Mouse (Mus musculus): Measurements from ENCODE around the gene Zfp870. TPM values are rescaled to one million over a fixed set of nuclear protein-coding genes. Genes with fewer than 3 reads are reported as not detected.
"Not testable (repeated sequence)": the region's sequence is repeated elsewhere in the genome, so short reads cannot be mapped to it uniquely, and the experiment has no call there.

The Zfp870 gene
- total and polyA plus RNA-seq, 2 experiments from 2014 or later: 5.2 to 9.3 TPM

DNA sequence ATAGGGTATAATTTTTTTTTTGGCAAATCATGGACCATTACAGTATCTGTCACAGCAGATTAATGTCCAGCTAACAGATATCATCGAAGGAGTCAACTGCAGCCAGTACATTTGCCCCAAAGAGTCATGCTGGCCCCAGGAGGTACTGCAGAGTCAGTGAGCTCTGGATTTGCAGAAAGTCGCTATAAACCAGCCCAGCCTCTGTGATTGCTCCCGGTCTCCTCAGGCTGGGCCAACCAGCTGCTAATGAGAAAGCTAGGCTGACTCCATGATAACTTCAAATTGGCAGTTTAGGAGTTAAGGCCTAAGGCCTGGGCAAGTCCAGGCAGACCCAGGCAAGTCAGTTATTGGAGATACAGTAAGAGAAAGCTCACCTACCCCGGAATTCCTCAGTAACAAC, 19.4 kb downstream of the Zfp870 start:
- Histone ChIP-seq H3K9me3 (ENCODE audit: low read length) (no peaks in the 10 kb centered on the region), H3K9ac (no peak overlapping the region), H3K27ac (ENCODE audit: low read depth, low read length) (no peak overlapping the region), H3K4me3 (ENCODE audit: low read depth, low read length) (no peak overlapping the region), H3K4me1 (ENCODE audit: insufficient read depth) (no peaks in the 10 kb centered on the region), H3K27me3 (ENCODE audit: insufficient read depth, low read length) (no peaks in the 10 kb centered on the region), H3K4me2 (ENCODE audit: low read depth) (no peak overlapping the region), H3K36me3 (ENCODE audit: insufficient read depth) (no peaks in the 10 kb centered on the region)
- no peak for DNase-seq
- TF ChIP-seq CTCF (IDR thresholded peaks at IDR 0.05; ENCODE audit: low read depth): no peak
- ATAC-seq: no peak
- WGBS: 87% methylated on average over 4 of the region's 4 CpGs

DNA sequence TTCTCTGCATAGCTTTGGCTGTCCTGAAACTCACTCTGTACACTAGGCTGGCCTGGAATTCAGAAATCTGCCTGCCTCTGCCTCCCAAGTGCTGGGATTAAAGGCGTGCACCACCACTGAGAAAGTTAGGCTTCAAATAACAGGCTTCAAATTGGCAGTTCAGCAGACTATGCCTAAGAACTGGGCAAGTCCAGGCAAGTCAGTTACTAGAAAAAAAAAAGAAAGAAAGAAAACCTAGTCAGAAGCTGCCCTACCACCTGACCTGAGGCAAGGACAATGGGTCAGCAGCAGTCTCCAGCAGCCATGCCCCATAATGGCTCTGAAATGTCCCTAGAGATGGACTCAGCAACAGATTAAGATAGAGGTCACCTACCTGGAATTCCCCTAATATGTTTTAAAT, 20.0 kb downstream of the Zfp870 start:
- DNase-seq: no peak
- H3K4me2 ChIP-seq (ENCODE audit: low read depth): no peak overlapping the region
- no peak overlapping the region for H3K27ac ChIP-seq (ENCODE audit: low read depth, low read length)
- H3K9me3 ChIP-seq (ENCODE audit: low read length): no peaks in the 10 kb centered on the region
- 92% methylated on average over 1 of the region's 1 CpGs for WGBS
- no peak overlapping the region for H3K4me3 ChIP-seq (ENCODE audit: low read depth, low read length)
- no peaks in the 10 kb centered on the region for H3K4me1 ChIP-seq (ENCODE audit: insufficient read depth)
- no peaks in the 10 kb centered on the region for H3K36me3 ChIP-seq (ENCODE audit: insufficient read depth)
- H3K27me3 ChIP-seq (ENCODE audit: insufficient read depth, low read length): no peaks in the 10 kb centered on the region
- ATAC-seq: no peak
- H3K9ac ChIP-seq: no peak overlapping the region
- TF ChIP-seq CTCF (IDR thresholded peaks at IDR 0.05; ENCODE audit: low read depth): no peak

DNA sequence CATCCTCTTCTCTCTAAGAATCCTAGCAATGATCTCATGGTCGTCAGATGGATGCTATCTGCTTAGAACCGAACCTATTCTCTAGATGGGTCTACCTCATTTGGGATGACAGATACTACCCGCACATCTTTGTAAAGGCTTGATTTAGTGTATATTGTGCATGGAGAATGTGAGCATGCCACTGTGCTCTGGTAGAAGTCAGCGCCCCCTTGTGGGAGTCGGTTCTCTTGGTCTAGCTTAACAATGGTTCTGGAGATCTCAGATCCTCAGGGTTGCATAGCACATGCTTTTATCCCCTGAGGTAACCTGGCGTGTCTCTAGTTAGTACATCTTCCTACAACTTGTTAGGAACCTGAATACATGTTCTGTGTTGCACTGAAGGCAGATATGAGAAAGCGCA, 24.2 kb downstream of the Zfp870 start:
- H3K4me1 ChIP-seq (ENCODE audit: insufficient read depth); ATAC-seq; H3K9ac ChIP-seq; H3K36me3 ChIP-seq (ENCODE audit: insufficient read depth); H3K4me3 ChIP-seq (ENCODE audit: low read depth, low read length); H3K9me3 ChIP-seq (ENCODE audit: low read length); H3K27ac ChIP-seq (ENCODE audit: low read depth, low read length); H3K4me2 ChIP-seq (ENCODE audit: low read depth); H3K27me3 ChIP-seq (ENCODE audit: insufficient read depth, low read length); DNase-seq: not testable (repeated sequence)
- 68% methylated on average over 3 of the region's 7 CpGs for WGBS

DNA sequence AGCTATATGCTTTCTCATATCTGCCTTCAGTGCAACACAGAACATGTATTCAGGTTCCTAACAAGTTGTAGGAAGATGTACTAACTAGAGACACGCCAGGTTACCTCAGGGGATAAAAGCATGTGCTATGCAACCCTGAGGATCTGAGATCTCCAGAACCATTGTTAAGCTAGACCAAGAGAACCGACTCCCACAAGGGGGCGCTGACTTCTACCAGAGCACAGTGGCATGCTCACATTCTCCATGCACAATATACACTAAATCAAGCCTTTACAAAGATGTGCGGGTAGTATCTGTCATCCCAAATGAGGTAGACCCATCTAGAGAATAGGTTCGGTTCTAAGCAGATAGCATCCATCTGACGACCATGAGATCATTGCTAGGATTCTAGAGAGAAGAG, 34.7 kb downstream of the Zfp870 start:
- not testable (repeated sequence) for ATAC-seq; DNase-seq; H3K4me3 ChIP-seq (ENCODE audit: low read depth, low read length); H3K4me2 ChIP-seq (ENCODE audit: low read depth); H3K36me3 ChIP-seq (ENCODE audit: insufficient read depth); H3K9me3 ChIP-seq (ENCODE audit: low read length); H3K9ac ChIP-seq; H3K27me3 ChIP-seq (ENCODE audit: insufficient read depth, low read length); H3K27ac ChIP-seq (ENCODE audit: low read depth, low read length); H3K4me1 ChIP-seq (ENCODE audit: insufficient read depth)
- 75% methylated on average over 2 of the region's 6 CpGs for WGBS

DNA sequence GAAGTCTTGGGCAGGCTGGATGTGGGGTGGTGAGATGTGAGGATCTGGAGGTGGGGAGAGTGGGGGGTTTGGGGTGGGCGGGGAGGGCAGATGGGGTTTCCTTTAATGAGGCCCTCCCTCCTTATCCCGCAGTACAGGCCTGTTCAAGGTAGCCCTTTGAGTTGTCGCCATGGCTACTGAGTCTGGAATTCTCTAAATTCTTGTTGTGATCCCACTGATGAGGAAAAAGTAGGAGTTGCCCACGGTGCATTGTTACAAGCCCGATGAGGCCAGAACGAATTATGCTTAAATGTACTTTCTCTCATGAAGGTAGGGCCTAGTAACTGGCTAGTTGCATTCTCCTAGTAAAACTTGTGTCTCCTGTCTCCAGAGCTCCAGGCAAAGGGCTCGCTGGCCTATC, 39.9 kb downstream of the Zfp870 start:
- H3K4me1 ChIP-seq (ENCODE audit: insufficient read depth): no peaks in the 10 kb centered on the region
- H3K9me3 ChIP-seq (ENCODE audit: low read length): no peaks in the 10 kb centered on the region
- no peak overlapping the region for H3K9ac ChIP-seq
- ATAC-seq (no peak), DNase-seq (no peak)
- H3K36me3 ChIP-seq (ENCODE audit: insufficient read depth): no peaks in the 10 kb centered on the region
- H3K4me3 ChIP-seq (ENCODE audit: low read depth, low read length): no peak overlapping the region
- no peaks in the 10 kb centered on the region for H3K27me3 ChIP-seq (ENCODE audit: insufficient read depth, low read length)
- H3K27ac ChIP-seq (ENCODE audit: low read depth, low read length): no peak overlapping the region
- 21% methylated on average over 7 of the region's 7 CpGs for WGBS
- H3K4me2 ChIP-seq (ENCODE audit: low read depth): no peak overlapping the region
- TF ChIP-seq CTCF (IDR thresholded peaks at IDR 0.05; ENCODE audit: low read depth): no peak

DNA sequence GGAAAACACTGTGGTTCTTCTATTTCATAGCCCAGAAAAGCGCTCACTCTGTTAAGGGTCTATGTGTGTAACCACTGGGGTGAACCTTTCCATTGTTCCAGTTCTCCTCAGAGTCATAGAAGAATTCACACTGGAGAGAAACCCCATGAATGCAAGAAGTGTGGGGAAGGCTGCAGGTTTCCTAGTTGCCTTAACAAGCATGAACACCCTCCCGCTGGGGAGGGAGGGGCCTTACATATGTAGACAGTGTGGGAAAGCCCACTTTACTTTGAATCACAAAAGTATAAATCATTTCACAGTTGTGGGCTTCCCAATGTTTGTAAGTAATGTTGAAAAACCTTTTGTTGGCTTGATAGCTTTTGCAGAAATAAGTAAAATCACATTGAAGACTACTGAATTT, 50.1 kb downstream of the Zfp870 start:
- H3K4me3 ChIP-seq (ENCODE audit: low read depth, low read length): no peak overlapping the region
- no peak overlapping the region for H3K9ac ChIP-seq
- no peak for TF ChIP-seq CTCF (IDR thresholded peaks at IDR 0.05; ENCODE audit: low read depth)
- no peaks in the 10 kb centered on the region for H3K27me3 ChIP-seq (ENCODE audit: insufficient read depth, low read length)
- H3K27ac ChIP-seq (ENCODE audit: low read depth, low read length): no peak overlapping the region
- no peak overlapping the region for H3K4me2 ChIP-seq (ENCODE audit: low read depth)
- ATAC-seq: no peak
- 69% methylated on average over 2 of the region's 2 CpGs for WGBS
- DNase-seq: no peak
- no peaks in the 10 kb centered on the region for H3K4me1 ChIP-seq (ENCODE audit: insufficient read depth)
- no peaks in the 10 kb centered on the region for H3K36me3 ChIP-seq (ENCODE audit: insufficient read depth)
- no peaks in the 10 kb centered on the region for H3K9me3 ChIP-seq (ENCODE audit: low read length)

DNA sequence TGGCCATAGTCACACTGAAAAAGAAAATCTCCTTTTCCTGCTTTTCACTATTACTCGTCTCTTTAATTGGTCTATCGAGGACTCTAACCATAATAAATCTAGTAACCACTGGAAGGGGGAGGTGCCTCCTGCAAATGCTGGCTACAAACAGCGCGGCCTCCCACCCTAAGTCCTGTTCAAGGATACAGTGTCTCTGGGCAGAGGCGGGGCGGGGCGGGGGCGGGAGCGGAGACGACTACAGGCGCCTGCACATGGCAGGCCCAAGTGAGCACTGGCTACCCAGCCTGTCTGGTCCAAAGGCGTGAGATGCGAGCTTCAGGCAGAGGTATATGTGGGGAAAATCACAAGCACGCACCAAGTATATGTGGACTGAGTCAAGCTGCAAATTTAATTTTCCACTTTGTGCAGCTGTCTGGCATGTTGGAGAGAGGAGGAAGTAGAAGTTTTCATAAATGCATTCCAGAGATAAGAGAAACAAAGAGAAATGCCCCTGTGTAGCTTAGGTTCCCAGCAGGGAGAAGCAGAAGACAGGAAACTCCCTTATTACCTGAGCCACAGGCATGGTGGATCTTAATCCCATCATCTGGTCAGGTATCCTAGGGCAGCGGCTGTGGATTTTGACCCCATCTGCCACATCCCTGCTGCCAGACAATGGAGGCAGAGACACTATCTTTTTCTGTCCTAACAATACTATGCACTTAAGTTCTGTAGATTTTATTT, 52.2 kb downstream of the Zfp870 start:
- Histone ChIP-seq H3K9me3 (ENCODE audit: low read length) (no peaks in the 10 kb centered on the region), H3K4me3 (ENCODE audit: low read depth, low read length) (no peak overlapping the region), H3K4me2 (ENCODE audit: low read depth) (no peak overlapping the region), H3K36me3 (ENCODE audit: insufficient read depth) (no peaks in the 10 kb centered on the region), H3K27me3 (ENCODE audit: insufficient read depth, low read length) (no peaks in the 10 kb centered on the region), H3K9ac (no peak overlapping the region), H3K4me1 (ENCODE audit: insufficient read depth) (no peaks in the 10 kb centered on the region), H3K27ac (ENCODE audit: low read depth, low read length) (no peak overlapping the region)
- no peak for TF ChIP-seq CTCF (IDR thresholded peaks at IDR 0.05; ENCODE audit: low read depth)
- ATAC-seq: no peak
- WGBS: 38% methylated on average over 15 of the region's 15 CpGs
- DNase-seq: no peak
